Mouse (Mus musculus) 3T3-L1 (cell line): ENCODE measurements around the gene Hivep3.

Experiments used
- DNase-seq: peaks from one replicate; pipeline ENCODE4 v3.0.0-alpha.2; 2015; ENCODE audit warnings: low read depth, low spot score

Hivep3 gene

DNA sequence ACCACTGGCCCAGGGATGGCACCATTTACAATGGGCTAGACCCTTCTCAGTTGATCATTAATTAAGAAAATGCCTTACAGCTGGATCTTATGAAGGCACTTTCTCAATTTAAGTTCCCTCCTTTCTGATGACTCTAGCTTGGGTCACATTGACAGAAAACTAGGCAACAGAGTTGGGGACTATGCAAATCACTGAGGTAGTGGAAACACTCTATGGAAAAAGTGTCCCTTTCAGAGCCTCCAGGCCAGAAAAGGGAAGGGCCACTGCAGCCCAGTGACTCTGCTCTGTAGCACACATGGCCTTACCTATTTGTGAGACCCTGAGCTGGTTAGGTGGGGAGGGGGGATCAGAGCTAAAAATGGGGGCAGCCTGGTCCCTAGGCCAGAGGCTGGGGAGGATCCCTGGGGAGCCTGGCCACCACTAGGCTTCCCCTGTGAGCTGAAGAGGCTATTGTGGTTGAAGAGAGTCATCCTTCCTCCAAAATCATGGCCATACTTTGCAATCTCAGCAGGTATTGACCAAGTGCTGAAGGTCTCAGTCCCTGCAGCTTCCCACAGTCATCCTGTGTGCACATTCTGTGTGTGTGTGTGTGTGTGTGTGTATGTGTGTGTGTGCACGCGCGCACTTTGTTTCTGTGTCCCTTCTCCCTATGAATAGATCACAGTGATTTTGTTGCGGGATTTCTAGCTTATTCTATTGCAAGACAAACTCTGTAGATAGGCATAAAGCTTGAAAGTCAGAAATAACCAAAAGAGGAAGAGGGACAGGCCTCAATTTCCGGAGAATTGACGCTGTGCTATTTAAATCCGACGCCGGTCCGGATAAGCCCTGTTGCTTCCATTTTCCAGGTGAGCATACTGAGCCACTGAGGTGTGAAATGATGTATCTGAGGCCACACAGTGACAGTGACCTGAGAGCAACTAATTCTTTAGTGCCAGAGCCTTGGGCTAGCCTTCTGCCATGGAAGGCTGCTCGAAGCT lies 319.7 kb downstream of the Hivep3 start:
- DNase-seq, result no peak

DNA sequence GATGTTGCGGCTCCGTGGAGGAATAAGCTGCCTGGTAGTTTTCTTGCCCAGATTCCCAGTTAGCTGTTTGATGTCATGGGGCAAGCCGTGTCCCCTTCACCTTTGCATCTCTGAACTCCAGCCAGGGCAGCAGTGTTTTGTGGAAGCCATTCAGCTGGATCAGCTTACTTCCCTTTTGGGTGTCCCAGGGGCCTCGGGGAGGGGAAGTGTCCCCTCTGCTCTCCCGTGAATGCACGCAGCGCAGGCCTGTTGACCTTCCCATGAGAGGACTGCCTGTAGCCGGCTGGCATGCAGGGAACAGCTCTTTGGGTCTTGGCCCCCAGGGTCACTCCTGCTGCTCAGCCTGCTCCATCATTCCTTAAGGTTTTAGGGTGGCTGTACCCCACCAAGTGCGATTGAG lies 320.6 kb downstream of the Hivep3 start:
- DNase-seq, result no peak

DNA sequence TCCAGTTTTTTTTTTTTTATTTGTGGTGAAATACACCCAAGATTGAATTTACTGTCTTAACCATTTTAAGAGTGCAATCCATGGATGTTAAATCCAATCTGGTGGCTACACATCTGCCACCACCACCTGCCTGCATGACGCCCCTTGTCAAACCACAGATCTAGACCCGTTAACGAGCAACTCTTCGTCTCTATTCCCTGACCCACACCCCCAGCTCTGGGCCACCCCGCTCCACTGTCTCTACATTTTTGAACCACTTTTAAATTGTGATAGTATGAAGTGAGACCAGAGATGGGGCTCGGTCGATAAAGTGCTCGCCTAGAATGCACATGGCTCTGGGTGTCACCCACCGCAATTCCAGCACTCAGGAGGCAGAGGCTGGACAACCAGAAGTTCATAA lies 322.9 kb downstream of the Hivep3 start:
- DNase-seq, result no peak

DNA sequence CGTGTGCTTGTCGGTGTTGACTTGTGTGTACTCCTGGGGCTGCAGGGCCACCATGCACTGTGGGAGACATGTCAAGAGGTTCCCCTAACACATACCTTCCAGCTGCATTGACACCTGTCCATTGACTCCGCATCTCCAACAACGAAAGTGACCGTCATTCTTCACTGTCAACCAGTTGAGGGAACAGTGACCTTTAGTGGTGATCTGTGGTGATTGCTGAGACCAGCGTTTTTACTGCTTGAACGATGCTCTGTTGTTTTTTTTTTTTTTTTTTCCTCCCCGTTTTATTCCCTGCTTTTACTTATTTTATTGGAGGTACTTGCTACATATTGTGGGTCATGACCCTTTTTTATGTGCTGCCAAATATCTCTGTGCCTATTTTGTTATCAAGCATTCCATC lies 323.9 kb downstream of the Hivep3 start:
- DNase-seq, result no peak

DNA sequence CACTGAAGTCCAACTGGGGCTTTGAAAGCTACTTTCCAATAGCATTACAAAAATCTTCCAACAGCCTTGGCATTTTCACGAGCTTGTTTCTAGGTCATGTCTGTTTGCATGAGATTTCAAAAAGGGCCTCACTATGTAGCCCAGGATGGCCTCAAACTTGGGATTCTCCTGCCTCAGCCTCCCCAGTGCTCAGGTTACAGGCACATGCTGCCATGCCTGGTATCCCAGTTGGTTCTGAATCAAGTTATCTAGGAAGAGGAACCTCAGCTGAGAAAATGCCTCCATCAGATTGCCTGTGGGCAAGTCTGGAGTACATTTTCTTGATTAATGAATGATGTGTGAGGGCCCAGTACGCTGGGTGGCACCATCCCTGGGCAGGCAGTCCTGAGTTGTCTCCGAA lies 324.6 kb downstream of the Hivep3 start:
- DNase-seq, result no peak

DNA sequence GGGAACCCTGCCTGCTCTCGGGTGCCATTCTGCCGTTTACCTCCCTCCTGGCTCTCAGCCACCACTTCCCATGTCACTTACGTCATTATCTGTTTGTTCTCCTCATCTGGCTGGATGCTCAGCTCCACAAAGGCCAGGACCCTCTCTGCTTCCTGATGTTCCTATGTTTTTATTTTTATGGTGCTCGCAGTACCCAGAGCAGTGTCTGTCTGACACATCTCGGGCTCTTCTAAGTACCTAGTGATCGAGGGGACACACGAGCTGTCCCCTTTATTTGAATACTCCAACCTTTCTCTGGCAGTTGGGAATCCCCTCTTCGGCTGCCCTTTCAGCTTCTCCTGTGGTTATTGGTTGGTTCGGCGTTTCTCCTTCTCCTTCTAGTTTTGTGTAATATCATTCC lies 325.2 kb downstream of the Hivep3 start:
- DNase-seq, result no peak

DNA sequence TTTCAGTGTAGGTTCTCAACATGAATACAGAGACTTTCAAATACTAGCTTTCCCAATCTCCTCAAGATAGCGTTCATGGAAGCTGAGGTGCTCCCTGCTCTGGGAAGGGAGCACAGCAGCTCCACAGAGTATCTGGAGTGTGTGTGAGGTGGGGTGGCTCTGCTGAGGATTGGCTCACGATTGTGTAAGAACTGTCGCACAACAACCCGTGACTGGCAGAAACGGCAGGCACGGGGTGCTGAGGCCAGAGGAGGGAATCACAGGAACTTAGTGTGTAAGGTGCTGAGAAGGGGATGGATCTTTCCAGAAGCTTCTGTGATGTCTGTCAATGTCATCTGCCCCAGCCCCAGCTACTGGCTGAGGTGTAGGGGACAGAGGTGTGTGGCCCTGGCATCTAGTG lies 328.1 kb downstream of the Hivep3 start:
- no peak for DNase-seq

DNA sequence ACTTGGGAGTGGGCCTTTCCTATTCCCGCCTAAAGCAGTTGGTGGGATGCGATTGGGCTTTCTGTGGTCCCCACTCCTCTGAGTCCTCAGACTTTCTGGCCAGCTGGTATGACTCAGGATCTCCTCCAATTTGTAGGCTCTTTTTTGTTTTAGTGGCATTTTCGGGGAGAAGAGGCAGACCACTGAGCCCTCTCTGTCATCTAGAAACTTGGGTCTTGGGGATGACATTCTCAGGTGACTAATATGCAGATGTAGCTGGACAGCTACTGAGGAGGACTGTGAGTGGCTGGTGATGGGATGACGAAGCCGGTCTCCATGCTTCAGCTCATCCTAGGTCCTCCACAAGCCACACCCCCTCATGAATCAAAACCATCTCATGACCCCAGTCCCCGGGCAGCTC lies 328.6 kb downstream of the Hivep3 start:
- DNase-seq, result no peak

DNA sequence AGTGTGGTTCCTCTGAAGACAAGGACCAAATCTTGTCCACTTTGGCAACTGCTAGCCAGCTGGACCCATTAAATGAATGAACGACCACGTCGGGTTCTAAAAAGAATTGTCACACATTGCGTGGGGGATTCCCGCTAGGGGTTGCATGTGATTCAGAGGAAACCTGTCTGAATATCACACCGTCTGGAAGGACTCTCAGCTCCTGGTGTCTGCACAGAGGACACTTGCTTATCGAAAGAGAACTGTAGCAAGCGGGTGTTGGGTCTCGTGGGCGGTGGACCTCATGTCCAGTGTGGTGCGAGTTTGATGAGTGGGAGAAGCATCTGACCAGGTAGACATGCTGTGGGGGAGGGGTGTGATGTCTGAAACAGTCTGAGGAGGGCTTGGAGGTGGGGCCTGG lies 329.2 kb downstream of the Hivep3 start:
- DNase-seq, result no peak

DNA sequence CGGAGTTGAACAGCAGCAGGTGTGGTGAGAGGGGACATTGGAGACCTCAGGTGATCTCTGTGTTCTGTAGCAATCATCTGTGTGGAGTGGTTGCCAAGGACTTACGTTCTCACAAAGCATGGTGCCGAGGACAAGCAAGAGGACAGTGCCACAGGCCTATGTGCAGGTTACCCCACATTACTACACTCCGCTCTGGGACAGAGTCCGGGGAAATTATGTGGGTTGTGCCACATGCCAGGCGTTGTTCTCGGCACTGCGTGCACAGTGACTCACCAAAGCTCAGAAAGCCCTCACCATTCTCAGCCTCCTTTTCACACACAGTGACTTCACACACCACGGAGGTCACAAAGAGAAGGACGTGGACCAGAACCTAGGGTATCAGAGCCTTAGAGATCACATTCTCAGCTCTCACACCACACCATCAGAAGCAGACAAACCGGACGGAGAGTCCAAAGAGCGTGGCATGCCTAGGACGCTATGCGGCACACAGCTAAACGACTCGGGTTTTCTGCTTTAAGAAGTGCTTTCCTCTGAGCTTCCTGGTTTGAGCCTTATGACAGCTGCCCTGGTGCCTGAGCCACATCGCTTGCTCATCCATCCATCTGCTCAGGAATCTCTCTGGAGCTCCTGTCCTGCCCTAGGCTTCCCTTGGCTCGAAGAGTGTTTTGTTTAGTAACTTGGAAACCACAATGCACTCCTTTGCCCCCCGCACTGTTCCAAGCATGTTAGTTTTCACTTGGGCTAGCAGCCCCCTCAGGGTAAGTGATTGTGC lies 330.0 kb downstream of the Hivep3 start:
- no peak for DNase-seq

DNA sequence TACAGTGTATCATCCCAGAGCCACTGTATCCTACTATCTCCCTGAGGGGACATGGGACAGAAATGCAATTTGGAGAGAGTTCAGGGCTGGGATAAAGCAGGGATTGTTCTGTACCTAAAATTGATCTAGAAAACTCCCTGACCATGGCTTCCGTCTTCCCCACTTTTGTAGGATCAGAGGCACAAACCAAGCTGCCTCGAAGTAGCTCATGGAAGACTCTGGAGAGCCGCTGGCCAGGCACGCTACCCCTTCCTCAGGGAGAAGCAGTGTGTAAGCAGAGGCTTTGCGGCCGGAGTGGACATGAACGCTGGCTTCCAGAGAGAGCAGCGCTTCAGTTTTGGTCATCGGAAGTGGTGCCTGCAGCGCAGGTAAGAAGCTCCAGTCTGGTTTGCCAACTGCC lies 331.1 kb downstream of the Hivep3 start, which contains the start of gene AL607142.1:
Gene AL607142.1, plus strand, starts transcription at position 301 of the 400 bp plus-strand sequence.
- no peak for DNase-seq

DNA sequence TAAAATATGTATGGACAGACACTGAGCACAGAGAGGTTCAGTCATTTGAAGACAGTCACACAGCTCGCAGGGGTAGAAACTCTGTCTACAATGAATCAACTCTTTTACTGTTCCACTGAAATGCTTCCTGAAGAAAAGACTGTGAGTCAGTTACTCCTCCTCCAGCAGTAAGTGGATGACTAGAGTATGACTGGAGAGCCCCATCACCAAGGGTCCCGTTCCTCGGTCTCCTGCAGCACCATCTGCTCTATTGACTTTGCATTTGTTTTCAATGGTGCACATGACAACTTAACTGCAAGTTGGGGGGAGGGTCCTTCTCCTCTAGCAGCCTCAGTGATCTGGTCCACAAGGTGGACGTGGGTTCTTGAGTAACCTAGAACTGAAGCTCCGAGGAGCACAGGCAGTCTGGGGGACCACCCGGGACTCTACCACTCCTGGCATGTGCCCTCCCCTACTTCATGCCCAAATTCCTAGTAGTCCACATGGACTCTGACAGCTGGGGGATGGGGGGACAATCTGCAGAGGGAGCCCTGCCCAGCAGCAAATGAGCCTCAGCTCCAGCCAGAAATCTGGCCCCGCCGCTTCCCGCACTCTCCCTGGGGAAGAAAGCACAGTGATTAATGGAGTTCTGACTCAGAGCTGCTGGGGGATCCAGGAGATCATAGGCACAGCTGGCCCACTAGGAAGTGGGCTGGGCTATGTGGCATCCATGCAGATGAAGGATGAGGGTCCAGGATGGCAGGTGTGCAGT lies 333.4 kb downstream of the Hivep3 start:
- peak; percentile 96 for DNase-seq

DNA sequence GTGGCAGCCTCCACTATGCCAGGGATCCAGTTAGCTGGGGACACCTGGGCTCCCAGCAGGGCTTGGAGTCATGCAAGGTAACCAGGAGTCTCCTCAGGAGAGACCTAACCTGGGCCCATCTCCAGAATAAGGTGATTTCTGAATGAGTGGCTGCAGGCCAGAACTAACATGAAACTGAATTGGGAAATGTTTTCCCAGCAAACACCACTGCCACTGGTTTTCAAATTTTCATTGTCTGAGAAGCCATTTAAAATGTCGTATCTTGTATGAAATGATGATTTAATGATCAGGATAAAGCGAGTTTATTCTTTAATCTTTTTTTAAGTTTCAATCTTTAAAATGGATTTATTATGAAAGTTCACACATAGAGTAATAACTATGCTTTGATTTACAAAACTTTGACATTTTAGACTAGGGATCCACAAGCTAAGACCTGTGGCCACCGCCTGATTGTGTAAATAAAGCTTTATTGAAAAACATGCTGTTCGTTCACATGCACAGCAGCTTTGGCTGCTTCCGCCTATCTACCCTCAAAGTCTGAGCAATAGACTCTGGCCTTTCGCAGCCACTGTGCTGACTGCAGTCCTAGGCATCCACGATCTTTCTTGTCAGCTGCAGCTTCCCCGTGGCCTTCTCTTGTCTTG lies 334.1 kb downstream of the Hivep3 start:
- no peak for DNase-seq

DNA sequence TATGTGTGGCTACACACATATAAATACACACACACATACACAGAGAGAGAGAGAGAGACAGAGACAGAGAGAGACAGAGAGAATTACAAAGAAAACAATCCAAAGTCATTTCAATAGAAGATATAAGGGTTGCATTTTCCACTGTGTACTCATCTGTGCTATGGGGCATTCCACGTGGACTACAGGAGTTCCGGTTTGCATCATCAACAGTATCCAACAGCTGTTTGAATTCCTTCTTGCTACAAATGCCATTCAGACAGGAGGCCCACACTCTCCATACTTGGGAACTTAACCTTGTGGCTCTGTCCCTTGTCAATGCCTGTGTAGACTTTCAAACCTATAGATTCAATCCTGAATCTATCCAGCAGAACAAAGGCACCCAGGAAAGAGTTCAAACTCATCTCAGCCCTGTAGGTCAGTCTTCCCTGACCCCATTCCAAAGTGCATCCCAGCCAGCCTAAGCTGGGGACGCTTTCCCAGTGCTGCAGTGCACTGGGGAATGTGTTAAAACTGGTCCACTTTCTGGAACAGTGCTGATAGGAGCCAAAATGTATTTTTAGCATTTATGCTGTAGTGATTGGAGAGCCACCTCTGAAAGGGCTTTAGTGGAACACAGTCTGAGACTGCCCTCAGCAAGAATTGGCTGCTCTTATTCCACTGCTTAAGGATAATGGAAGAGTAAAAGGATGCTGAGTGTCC lies 335.4 kb downstream of the Hivep3 start:
- DNase-seq, result peak; percentile 25

DNA sequence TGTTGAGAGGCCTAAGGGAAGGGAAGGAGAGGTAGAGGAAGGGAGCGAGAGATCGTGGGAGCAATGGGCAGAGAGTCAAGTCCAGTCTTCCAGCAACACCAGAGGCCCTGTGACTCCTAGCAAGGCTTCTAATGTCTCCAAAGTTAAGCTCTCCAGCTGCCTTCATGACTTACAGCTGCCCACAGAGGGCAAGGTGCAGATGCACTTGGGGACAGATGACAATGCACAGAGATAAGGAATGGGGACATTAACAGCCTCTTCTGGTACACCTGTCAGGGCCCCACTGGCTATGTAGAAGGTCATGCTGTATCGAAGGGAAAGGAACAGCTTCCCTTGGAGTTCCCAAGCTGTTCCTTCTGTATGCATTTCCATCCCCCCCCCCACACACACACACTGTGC lies 336.0 kb downstream of the Hivep3 start:
- no peak for DNase-seq

DNA sequence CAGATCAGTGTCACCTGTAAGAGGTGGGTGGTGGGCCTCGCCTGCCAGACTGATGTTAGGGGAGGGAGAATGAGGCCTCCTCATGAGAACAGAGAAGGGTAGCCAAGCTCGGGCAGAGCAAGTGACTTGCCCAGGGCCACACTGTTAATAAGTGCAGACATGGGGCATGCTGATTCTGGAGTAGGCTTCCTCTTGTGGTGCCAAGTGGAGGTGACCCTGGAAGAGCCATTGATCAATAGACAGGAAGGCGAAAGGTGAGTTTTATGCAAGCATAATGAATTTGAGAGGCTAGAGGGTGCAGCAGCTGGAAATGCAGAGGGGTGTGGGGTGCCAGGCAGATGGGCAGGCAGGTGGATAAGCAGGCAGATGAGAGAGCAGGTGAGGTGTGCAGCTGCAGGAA lies 337.8 kb downstream of the Hivep3 start:
- no peak for DNase-seq

DNA sequence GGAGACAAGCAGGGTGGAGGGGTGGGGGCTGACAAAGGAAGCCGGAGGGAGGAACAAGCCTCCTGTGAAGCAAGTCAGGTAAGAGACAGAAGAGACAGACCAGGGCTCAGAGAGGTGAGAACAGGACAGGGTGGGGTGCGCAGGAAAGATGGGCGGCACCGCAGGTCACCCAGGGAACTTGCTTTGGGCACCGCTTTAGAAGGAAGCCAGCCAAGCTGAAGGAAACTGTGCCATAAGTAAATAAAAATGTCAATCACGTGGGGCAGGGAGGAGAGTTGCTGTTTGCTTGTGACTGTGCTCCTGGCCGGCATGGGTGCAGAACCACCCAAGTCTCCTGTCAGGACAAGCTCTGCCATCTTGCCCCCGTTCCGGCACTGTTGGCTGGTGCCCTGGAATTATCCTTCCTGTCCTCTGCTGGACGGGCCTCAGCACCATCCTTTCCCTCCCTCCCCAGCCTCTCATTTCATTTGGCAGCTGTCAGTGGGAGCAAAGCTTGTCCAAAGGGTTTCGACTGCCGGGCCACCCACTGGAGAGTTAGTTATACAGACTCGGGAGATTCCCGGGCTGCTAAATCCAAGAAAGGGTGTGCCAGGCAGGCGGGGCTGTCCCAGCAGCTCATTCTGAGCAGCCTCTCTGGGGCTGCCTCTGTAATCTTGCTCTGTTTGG lies 338.4 kb downstream of the Hivep3 start:
- DNase-seq, result no peak

DNA sequence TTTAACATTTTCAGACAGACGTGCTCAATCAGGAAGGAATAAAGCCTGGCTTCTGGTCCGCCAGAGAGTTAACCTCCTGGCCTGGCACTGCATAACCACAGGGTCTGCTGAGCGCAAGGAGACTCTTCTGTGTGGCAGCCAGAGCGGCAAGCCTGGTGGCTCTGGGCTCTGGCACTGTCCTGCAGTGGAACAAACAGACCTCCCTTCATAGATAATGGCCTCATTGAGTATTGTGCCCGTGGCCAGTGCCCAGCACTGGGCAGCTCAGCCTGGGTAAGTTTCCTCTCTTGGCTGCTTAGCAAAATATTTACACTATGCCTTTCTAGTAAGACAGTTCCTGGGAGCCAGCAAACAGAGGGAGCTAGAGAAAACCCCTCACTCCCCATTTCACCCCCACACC lies 340.5 kb downstream of the Hivep3 start:
- no peak for DNase-seq

DNA sequence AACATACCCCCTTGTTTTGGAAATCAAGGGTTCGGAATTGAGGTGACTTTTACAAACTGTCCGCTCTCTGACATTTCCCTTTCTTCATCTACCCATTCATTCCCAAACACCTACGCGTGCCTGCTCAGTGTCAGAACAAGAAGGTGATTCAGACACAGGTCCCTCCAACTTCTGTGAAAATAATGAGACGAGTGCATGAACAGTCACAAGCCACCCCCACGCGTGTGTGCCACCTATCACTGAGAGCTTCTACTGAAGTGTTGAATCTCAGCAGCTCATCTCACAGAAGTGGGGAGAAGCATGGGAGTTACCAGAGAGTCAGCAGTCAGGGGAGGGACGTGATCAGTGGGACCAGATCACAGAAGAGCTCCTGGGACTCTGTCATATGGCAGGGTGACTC lies 343.7 kb downstream of the Hivep3 start:
- DNase-seq, result no peak

DNA sequence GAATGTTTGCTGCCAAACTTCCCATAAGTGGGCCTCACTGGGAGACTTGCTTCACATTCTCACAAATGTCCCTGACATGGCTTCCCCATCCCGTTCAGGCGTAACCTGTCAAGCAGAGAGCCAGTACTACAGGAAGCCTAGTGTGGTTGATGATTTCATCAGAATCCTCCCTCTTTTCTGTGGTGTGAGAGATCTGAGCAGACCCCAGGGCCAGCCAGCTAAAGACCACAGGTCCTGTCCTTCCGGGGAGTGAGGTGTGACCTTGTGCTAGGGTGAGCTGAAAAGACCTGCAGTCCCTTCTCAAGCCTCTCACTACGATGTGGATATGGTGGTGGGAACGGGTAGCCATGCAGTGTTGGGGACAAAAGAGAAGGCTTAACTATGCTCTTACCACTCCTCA lies 348.9 kb downstream of the Hivep3 start:
- no peak for DNase-seq
